Mouse (Mus musculus) mouse trophoblast stem cell (cell line): ENCODE results near the gene Tmem63c.

ENCODE experiments used
- in situ Hi-C, 2 experiments: fragments of 300-500 bp; cut with MseI, MboI; formaldehyde crosslinking; loops; 2 replicates in 1 of 2; 3 replicates in 1 of 2; pipeline ENCODE4 v1.15.1; 2025

Gene Tmem63c

GRCm38 (mm10) chr12:87052661-87053321 is 31.7 kb downstream of the Tmem63c start:
- in situ Hi-C loops: loop anchor here in 1 of 2 experiments (5.0 kb wide), 1 partner anchor 55 kb away; no protein-coding TSS in a partner anchor

DNA sequence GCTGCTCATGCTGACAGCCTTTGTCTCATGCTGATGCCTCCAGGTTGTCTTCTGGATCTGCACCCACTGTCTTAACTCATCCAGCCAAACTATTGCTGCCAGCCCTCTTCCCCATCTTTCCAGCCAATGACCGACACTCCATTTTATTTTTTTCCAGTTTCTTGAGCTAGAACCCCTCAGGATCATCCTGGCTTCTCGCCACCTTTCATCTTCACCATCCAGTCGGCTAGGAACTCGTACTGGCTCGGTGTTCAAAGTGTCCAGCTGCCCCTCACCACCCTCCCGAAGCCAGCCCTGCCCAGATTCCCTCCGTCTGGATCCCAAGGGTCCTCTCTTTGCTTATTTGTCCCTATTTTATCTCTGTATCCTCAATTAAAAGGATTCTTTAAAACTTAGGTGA is 33.7 kb downstream of the Tmem63c start:
- in situ Hi-C loops: loop anchor here in 1 of 2 experiments (5.0 kb wide), 1 partner anchor 58 kb away; no protein-coding TSS in a partner anchor

DNA sequence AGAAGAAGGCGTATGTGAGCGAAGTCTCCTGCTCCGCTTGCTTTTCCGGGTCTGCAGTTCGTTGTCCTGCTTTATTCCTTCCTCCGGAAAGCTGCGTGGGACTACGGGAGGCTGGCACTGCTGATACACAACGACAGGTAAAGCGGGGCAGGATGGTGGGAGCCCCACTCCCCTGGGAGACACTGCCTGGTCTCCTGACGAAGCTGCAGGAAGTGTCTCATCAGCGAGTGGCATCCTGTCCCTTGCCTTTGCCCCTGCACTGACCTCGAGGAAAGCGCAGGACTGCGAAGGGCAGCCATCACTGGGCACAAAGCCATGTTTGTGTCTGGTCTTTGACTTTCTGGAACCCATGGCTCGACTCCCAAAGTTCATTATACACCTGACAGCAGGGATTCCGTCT is 35.9 kb downstream of the Tmem63c start:
- in situ Hi-C loops: no loop called here

DNA sequence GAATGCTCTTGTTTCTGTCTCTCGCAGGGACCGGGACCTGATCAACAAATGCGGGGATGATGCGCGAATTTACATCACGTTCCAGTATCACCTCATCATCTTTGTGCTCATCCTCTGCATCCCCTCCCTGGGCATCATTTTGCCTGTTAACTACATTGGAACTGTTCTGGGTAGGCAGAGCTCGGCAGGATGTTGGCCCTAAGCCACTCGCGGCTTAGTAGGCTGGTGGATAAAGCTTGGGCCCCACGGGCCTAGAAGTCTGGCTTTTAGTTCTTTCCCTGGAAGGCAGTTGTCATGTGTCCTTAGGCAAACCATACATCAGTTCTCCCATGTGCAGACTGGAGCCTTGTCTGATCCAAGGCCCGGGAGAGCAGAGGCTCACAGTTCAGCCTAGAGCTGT is 44.3 kb downstream of the Tmem63c start:
- in situ Hi-C loops: no loop called here

DNA sequence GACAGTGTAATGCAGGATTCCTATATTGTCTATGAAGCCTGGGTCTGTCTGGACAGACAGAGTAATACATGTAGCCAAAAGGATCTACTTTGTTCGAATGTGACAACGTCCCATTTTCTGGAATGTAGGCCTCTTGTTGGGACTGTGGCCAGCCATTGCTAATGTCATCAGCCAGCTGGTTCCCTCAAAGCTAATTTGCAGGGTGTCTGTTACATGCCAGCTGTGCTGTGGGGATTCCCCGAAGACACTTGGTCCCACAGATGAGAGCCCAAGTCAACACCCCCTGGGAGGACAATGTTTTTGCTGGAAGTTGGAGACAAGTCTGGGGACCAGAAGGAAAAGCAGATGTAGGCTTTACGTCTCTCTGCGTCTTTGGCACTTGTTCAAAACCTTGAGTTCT is 45.3 kb downstream of the Tmem63c start:
- in situ Hi-C loops: no loop called here

DNA sequence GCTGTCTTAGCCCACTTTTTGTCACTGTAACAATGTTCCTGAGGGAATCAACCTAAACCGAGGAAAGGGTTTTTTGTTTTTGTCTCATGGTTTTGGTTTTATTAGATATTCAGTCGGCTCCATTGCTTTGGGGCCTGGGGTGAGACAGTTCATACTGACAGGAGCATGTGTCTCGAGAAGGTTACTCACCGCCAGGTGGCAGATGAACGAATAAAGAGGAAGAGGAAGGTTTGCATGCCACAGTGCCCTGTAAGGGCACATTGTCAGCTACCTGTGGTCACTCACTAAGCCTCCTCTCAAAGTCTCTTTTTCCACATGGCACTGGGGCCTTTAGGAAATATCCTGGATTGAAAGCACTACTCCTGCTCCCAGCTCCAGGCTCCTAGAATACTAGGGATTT is 49.4 kb downstream of the Tmem63c start:
- in situ Hi-C loops: no loop called here

DNA sequence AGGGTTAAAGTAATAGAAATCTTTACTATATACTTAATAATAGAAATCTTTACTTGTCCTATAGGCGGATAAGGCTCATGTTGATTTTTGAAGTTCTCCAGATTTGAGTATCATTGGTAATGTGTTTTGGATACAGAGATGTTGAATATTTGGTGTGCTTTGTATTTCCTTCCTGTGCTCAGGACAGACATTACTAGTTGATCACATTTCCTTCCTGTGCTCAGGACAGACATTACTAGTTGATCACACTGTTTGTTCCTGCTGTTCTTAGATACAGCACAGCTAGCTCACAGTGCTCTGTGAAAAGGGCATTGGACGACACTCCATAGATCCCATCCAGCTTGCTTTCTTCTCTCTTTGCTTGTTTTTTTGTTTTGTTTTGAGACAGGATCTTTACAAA is 55.5 kb downstream of the Tmem63c start:
- in situ Hi-C loops: no loop called here

GRCm38 (mm10) chr12:87082797-87083196 is 61.7 kb downstream of the Tmem63c start:
- in situ Hi-C loops: no loop called here

DNA sequence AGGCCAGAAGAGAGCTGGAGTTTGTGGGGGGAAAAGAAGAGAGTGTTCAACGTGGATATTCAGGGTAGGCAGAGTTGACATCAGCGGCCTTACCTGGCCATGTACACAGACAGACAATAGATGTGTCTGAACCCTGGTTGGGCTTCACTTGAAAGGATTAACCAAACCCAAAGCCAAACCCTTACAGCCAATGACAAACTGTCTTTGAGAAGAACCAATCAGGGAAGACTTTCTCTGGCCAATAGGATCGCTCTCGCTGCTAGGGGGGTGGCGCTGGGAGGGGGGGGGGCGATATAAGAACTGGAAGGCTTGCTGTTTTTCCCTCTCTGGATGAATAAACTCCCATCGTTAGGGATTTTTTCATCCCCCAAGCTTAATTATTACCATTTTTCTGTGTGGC is 66.1 kb downstream of the Tmem63c start:
- in situ Hi-C loops: no loop called here

GRCm38 (mm10) chr12:87088331-87088730 is 67.2 kb downstream of the Tmem63c start:
- in situ Hi-C loops: no loop called here

DNA sequence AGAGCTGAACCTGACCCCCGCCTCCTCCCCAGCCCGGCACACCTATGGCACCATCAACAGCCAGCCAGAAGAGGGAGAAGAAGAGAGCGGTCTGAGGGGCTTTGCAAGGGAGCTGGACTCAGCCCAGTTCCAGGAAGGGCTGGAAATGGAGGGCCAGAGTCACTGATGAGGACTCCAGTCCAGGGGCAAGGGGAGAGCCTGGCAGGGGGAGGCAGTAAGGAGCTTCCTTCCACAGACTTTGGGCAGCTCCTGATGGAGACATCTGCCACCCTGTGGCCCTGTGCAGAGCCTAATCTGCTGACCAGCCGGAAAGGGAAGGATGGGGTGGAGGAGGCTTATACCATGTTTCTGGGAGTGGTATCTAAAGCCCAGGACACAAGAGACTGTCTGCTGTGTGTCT is 68.1 kb downstream of the Tmem63c start:
- in situ Hi-C loops: no loop called here

GRCm38 (mm10) chr12:87089701-87090100 is 68.6 kb downstream of the Tmem63c start:
- in situ Hi-C loops: no loop called here

DNA sequence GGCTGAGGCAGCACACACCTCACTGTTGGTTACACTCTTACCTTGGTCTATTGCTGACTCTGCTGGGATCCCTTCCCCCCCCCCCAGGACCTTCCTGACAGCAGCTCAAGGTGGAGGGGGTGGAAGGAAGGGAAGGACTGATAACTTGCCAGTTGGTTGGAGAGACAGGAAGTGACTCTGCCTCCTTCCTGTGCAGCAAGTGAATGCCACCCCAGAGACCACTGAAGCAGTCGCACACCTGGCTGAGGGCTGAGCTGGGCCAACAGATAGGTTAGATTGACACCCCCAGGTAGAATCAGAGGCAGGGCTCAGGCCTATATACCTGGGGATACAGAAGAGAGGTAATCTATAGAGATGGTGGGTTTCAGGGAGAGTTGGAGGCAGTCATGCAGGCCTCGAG is 70.8 kb downstream of the Tmem63c start:
- in situ Hi-C loops: no loop called here

DNA sequence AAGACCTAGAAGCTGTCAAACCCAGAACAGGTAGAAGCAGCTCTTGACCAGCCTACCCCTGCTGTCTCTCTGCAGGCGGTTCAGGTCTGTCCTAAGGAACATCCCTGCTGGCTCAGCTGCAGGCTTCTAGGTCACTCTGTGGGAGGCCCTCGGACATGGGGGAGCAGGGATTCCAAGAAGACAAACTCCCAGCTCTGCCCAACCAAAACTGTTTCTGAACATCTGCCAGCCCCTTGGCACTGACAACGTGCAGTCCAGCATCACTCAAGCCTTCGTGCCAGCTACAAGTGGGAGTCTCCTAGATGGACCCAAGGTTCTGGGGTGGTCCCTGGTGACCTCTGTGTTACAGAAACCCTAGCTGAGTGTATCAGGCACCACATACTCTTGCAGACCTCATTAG is 72.1 kb downstream of the Tmem63c start:
- in situ Hi-C loops: no loop called here

- in situ Hi-C loops: no loop called here
These were observed 72.5 kb downstream of the Tmem63c start for GRCm38 (mm10) chr12:87093671-87094070.

DNA sequence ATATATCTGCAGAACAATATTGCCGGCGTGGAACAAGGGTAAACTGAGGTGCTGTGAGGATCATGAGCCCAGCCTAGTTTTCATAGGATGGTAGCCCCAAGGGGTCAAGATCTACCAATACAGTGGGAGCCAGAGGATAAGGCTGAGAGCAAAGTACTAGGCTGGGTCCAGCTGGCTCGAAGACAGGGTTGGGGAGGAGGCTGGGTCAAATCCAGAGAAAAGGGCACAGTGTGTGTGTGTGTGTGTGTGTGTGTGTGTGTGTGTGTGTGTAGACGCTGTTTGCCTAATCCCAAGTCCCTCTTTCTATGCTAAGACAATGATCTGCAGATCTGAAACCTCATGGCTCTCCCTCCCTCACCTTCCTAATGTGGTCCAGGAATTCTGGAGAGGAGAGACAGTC is 79.2 kb downstream of the Tmem63c start:
- in situ Hi-C loops: no loop called here

DNA sequence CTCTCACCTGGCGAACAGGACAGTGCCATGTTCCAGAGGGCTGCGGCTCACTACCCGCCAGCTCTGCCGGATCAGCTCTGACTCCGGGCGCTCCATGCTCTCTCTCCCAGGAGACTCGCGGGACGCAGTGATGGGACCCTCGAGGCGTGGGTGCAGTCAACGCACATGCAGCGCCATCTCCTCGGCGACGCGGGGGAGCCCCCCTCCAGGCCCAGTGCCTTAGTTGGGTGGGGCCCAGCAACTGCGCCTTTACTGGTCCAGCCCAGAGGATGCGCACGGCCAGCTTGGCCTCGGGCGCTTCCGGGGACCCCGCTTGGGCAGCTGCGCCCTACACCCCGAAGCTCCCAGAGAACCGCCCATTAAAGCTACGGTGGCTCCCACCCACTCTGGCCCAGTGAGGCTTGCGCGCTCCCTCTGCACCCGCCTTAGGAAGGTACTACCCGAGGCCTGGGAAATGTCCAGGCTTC is 81.1 kb downstream of the Tmem63c start, which contains the start of gene Ngb:
Ngb (minus strand) TSS at position 375 of the 467 bp plus-strand sequence.
- in situ Hi-C loops: no loop called here

DNA sequence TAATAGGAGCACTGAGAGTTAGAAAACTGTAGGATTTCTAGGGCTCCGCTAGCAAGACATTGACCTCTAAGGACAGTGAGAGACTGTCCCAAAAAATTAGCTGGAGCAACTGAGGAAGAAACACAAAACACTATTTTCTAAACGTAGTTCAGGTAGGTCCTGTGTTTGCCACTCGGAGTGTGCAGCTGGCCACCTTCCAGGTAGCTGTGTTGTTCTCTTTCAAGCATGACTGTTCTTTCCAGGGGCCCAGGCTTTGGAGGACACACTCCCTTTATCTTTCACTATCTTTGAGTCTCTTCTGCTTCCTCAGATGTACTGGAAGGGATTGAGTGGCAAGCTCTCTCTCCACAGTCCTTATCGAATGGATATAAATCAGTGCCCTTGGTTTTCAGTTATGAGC is 82.3 kb downstream of the Tmem63c start:
- in situ Hi-C loops: no loop called here

GRCm38 (mm10) chr12:87104796-87105195 is 83.7 kb downstream of the Tmem63c start:
- in situ Hi-C loops: no loop called here

DNA sequence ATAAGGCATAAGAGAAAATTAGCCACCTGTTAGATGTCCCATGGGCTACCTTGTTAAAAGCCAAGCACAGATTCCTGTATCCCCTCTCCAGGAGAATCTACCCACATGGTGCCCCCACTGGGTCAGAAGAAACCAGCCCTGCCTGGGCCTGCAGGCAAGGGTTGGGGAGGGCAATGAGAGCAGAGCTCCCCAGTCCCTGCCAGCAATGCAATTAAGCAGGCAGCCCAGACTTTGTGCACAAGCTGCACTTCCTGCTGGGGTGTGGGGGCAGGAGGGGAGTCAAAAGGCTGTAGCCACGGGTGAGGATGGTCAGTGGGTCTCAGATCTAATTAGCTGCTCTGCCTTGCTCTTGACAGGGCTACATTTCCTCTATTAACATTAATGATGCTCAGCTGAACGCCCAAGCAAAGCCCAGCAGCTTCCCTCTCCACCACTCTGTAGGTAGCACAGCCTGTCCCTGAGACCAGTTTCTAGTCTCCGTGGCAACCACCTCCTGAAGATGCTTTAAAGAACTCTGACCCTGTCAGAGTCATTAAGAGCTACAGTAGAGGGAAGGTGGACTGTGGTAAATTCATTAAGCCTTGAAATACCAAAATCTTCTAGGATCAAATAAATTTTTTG is 86.3 kb downstream of the Tmem63c start:
- in situ Hi-C loops: no loop called here

DNA sequence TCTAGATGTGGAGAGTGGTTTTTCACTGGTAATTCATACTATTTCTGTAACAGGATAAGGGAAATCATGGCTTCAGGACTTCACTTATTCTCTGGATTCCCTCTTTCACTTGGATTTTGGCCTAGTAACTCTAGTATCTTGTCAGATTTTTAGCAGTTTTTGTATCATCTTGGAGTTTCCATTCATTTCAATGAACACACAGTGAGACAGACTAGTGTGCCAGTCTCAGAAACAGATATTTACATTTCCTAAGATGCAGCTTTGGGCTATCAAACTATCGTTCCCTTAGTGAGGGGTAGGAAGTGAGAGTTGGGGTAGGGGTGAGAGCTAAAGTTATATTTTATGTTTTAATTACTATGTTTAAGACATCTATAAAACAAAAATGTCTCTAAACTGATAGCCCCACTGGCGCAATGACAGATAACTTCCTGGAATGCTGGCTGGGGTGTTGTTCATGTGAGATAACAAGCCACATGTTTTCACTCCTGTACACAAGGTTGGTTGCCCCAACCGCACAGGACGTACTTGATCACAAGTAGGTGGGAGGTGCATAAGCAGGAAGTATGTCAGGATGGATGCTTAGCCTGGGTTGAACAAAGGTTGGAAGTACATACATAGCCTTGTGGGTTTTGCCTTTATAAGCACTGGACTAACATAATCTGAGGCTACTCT is 100.9 kb downstream of the Tmem63c start:
- in situ Hi-C loops: no loop called here

DNA sequence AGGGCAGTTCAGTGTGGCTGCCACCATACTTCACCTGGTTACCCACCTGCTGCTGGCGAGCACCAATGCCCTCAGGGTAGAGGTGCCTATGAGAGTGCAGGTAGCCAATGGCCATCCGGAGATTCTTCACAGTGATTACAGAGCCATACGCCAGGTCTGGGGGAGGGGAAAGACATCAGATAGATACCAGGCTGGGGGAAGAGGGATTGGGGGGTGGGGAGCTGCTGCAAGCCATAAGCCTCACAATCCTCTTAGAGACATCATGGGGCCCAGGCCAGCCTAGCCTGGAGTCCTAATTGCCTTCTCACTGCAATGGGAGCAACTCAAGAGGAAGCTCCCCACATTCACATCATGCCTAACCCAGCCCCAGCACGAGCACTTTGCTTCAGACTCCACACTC is 106.1 kb downstream of the Tmem63c start:
- in situ Hi-C loops: no loop called here

GRCm38 (mm10) chr12:87130224-87130623 is 109.1 kb downstream of the Tmem63c start:
- in situ Hi-C loops: no loop called here
